Mouse (Mus musculus) small intestine, adult 2 months (tissue): ENCODE data around the gene Supt5. TPM values are rescaled to one million over a fixed set of nuclear protein-coding genes. Genes with fewer than 3 reads are reported as not detected.
A peak's percentile ranks its signal among the peaks of the same experiment; 100 is the strongest.

ENCODE experiments used
- H3K27ac ChIP-seq: fragments of 200-500 bp; 2 replicates; pipeline ENCODE4 v1.5.1; 2012; ENCODE audit warnings: low read depth, low read length, control low read depth, inconsistent platforms; ENCODE audit not compliant: insufficient read depth
- H3K27me3 ChIP-seq: fragments of 200-500 bp; 2 replicates; pipeline ENCODE4 v1.6.1; 2012; ENCODE audit warnings: mild to moderate bottlenecking, moderate library complexity, low read length, inconsistent platforms; ENCODE audit not compliant: control insufficient read depth, insufficient read depth
- H3K36me3 ChIP-seq: fragments of 200-500 bp; 2 replicates; pipeline ENCODE4 v1.6.1; 2012; ENCODE audit warnings: mild to moderate bottlenecking, low read length, control low read depth, inconsistent platforms; ENCODE audit not compliant: control insufficient read depth, insufficient read depth
- H3K4me1 ChIP-seq: fragments of 200-500 bp; 2 replicates; pipeline ENCODE4 v1.6.1; 2012; ENCODE audit warnings: low read length, inconsistent platforms, mixed read lengths; ENCODE audit not compliant: control insufficient read depth, insufficient read depth, insufficient read length
- H3K4me3 ChIP-seq: fragments of 200-500 bp; 2 replicates; pipeline ENCODE4 v1.5.1; 2012; ENCODE audit warnings: low read depth, mild to moderate bottlenecking, control low read depth, inconsistent platforms, low read length, moderate library complexity
- CTCF ChIP-seq: fragments of 200-500 bp; IDR thresholded peaks from 2 replicates; pipeline ENCODE4 v1.5.1; 2012; ENCODE audit warnings: low read depth, mild to moderate bottlenecking, control low read depth, inconsistent platforms, low read length, moderate library complexity, mixed read lengths; ENCODE audit not compliant: insufficient replicate concordance, insufficient read length; ENCODE audit errors: extremely low read depth
- POLR2A ChIP-seq: fragments of 200-500 bp; IDR thresholded peaks from 2 replicates; pipeline ENCODE4 v1.6.1; 2012; ENCODE audit warnings: low read depth, mild to moderate bottlenecking, control low read depth, inconsistent platforms, low read length, moderate library complexity
- WGBS: fragments of 180-500 bp; shearing (Covaris S2); methylation state at CpG from one replicate; pipeline ENCODE4 v1.1.7; 2018; 5-methylcytosine and 5-hydroxymethylcytosine counted together
- polyA plus RNA-seq: library from polyadenylated mRNA; depleted of rRNA; stranded (reverse); fragments of >200 nt; gene quantifications from 2 replicates; pipeline ENCODE4 v1.2.3, GENCODE M21; 2012

Gene Supt5
- polyA plus RNA-seq, 1 experiment = 104 TPM

GRCm38 (mm10) chr7:28373891-28374495 lies 35.4 kb upstream of the Supt5 start:
- TF ChIP-seq POLR2A (0 out of 2 replicates have a peak, but pooled peaks have one; percentile 26), CTCF (no peak)
- peaks cover 3% of the 10 kb centered on the region for H3K4me1 ChIP-seq
- peaks cover 18% of the 10 kb centered on the region for H3K36me3 ChIP-seq
- peak overlapping the region; percentile 100 for H3K27ac ChIP-seq
- 27% methylated on average over 7 of the region's 7 CpGs for WGBS
- H3K27me3 ChIP-seq = no peaks in the 10 kb centered on the region
- H3K4me3 ChIP-seq = peak overlapping the region; percentile 32

GRCm38 (mm10) chr7:28373131-28373581 lies 34.6 kb upstream of the Supt5 start:
- WGBS = under 1% methylated on average over 9 of the region's 9 CpGs
- Histone ChIP-seq H3K4me1 (peaks cover 3% of the 10 kb centered on the region), H3K27me3 (no peaks in the 10 kb centered on the region), H3K36me3 (peaks cover 17% of the 10 kb centered on the region), H3K4me3 (peak overlapping the region; percentile 51), H3K27ac (peak overlapping the region; percentile 88)
- TF ChIP-seq POLR2A (no peak), CTCF (peak; percentile 26; the same call in 1 of the 2 replicates)

- WGBS = under 1% methylated on average over 65 of the region's 66 CpGs
- H3K4me1 ChIP-seq = peaks cover 3% of the 10 kb centered on the region
- peak within 1 kb of the TSS; percentile 80 for H3K4me3 ChIP-seq
- peaks cover 15% of the 10 kb centered on the region for H3K36me3 ChIP-seq
- TF ChIP-seq CTCF = peak; percentile 70
- TF ChIP-seq POLR2A = peak; percentile 61; the same call in 1 of the 2 replicates
- no peaks in the 10 kb centered on the region for H3K27me3 ChIP-seq
- peak within 1 kb of the TSS; percentile 88 for H3K27ac ChIP-seq
These were observed 33.9 kb upstream of the Supt5 start, which contains the start of gene Plekhg2 for GRCm38 (mm10) chr7:28372251-28373108. Gene Plekhg2 (minus strand): TSS chr7:28372599.

GRCm38 (mm10) chr7:28371514-28371989 lies 33.0 kb upstream of the Supt5 start:
- peaks cover 3% of the 10 kb centered on the region for H3K4me1 ChIP-seq
- H3K36me3 ChIP-seq = peaks cover 9% of the 10 kb centered on the region; the same call in 1 of the 2 replicates
- peak overlapping the region; percentile 80 for H3K4me3 ChIP-seq
- H3K27ac ChIP-seq = peak overlapping the region; percentile 81
- TF ChIP-seq POLR2A (no peak; the same call in 1 of the 2 replicates), CTCF (no peak)
- no peaks in the 10 kb centered on the region for H3K27me3 ChIP-seq
- WGBS = 2% methylated on average over 41 of the region's 43 CpGs

GRCm38 (mm10) chr7:28370977-28371513 lies 32.5 kb upstream of the Supt5 start:
- peak overlapping the region; percentile 62 for H3K27ac ChIP-seq
- WGBS = 5% methylated on average over 11 of the region's 11 CpGs

GRCm38 (mm10) chr7:28370051-28370450 lies 31.5 kb upstream of the Supt5 start:
- peaks cover 9% of the 10 kb centered on the region; the same call in 1 of the 2 replicates for H3K36me3 ChIP-seq
- no peak for TF ChIP-seq POLR2A
- TF ChIP-seq CTCF = no peak
- H3K4me3 ChIP-seq = no peak overlapping the region
- no peaks in the 10 kb centered on the region for H3K27me3 ChIP-seq
- 93% methylated on average over 14 of the region's 14 CpGs for WGBS
- no peak overlapping the region for H3K27ac ChIP-seq
- H3K4me1 ChIP-seq = peaks cover 3% of the 10 kb centered on the region

More at GRCm38 (mm10) chr7:28370977-28371513, 32.5 kb upstream of the Supt5 start:
- peaks cover 9% of the 10 kb centered on the region; the same call in 1 of the 2 replicates for H3K36me3 ChIP-seq
- no peaks in the 10 kb centered on the region for H3K27me3 ChIP-seq
- peaks cover 3% of the 10 kb centered on the region for H3K4me1 ChIP-seq
- no peak for TF ChIP-seq POLR2A
- no peak for TF ChIP-seq CTCF
- peak overlapping the region; percentile 80 for H3K4me3 ChIP-seq
